Mouse (Mus musculus): ENCODE measurements around the gene Prss16.

Gene Prss16

GRCm38 (mm10) chr13:22007121-22007510, 2.4 kb downstream of the Prss16 start:
- DNase-seq (ENCODE audit: low spot score in 2 of 2), result no peak

- DNase-seq (ENCODE audit: low spot score in 2 of 2), result no peak
Observed at GRCm38 (mm10) chr13:22006334-22007120, 3.0 kb downstream of the Prss16 start.

DNA sequence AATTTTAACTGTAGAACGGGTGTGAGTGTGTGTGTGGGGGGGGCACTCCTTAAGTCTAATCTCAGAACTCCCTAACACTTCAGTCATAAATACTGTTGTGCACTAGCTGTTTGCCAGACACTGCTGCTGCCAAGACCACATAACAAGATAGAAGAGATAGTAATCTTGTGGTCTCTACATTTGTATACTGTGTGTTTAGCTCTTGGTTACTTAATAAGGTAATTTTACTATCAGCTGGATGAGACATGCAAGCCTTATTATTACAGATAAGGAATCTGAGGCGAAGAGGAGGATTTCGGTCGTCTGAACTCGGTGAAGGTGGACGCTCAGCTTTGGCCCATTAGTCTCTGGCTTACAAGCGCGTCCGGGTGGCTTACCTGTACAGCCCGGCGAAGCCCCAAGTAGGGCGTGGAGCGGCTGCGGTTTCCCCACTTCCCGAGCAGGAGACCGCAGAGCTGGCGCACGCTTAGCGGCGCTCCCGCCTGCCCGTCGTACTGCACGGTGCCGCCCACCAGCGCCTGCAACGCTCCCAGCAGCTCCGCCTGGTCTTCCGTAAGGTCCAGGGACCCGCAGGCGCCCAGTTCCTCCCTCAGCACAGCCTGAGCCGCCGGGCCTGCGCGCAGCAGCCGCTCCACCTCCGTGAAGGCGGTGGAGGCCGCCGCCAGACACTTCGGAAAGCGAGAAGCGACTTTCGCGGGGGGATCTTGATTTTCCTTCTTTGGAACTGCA, 3.8 kb downstream of the Prss16 start:
- DNase-seq (ENCODE audit: low spot score in 2 of 2), result no peak

GRCm38 (mm10) chr13:22001823-22002222, 7.7 kb downstream of the Prss16 start:
- no peak for DNase-seq (ENCODE audit: low spot score in 2 of 2)

DNA sequence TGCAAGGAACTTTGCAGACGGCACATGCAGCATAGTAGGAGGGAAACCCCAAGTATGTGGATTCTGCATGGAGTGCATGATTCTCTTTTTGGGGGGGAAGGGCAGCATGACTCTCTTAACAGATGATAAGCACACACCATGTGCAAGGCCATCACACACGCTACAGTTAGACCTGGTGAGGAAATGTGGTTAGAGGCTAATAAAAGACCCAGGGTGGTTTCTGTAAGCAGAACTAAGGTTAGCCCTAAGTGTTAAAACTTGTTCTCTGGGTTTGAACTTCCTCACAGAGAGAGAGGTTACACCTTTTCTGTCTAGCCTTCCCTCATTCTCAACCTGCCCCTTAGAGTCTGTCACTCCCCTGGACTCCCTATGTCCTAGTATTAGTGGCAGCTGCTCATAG, 8.2 kb downstream of the Prss16 start:
- DNase-seq (ENCODE audit: low spot score in 2 of 2), result no peak

DNA sequence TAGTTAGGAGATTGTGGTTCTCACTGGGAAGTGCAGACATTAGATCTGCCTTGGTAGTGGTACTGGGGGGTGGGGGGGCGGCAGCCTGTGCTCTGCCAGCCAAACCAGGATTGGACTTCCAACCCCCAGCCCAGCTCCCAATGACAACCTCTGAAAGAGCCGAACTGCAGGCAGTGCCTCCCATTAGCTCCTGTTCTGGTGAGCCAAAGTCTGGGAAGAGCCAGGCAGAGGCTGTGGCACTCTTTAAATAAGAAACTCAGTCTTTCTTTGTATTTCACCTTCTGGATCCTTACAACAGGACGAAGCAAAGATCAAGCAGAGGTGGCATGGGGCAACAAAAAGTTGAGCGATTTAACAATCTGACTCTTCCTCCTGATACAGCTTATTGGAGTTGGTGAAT, 10.4 kb downstream of the Prss16 start:
- no peak for DNase-seq (ENCODE audit: low spot score in 2 of 2)

DNA sequence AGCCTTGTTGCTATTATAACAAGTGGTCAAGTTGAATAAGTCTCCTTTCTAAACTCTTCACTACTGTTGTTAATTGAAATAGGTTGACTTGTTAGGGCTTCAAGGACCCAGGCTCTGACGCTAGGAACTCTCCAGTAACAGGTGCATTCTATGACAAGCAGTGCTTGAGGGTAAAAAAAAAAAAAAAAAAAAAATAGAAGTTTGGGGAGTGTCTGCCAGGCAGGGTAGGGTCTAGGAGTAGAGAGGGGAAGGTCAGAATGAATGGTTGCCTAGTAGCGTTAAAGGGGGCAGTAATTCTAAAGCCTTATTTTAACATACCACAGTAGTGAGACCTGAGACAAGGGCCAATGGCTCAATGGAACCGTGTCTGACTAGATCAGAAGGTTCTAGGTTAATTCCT, 11.1 kb downstream of the Prss16 start:
- no peak for DNase-seq (ENCODE audit: low spot score in 2 of 2)

DNA sequence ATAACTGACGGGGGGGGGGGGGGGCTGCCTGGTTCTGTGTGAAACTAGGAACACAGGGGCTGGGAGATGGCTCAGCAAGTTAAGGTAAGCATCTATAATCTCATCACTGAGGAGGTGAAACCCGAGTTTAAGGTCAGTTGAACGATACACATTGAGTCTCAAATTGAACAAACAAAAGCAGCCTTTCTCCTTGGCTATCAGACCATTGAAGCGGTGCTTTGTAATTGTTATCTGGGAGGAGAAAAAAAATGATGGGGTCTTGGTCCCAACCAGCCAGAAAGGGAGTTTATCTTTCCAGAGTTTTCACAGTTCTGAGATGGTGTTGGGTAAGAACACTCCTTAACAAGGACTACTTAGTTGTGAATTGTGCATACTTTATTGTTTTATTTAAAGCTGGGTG, 11.7 kb downstream of the Prss16 start:
- DNase-seq (ENCODE audit: low spot score in 2 of 2), result no peak

DNA sequence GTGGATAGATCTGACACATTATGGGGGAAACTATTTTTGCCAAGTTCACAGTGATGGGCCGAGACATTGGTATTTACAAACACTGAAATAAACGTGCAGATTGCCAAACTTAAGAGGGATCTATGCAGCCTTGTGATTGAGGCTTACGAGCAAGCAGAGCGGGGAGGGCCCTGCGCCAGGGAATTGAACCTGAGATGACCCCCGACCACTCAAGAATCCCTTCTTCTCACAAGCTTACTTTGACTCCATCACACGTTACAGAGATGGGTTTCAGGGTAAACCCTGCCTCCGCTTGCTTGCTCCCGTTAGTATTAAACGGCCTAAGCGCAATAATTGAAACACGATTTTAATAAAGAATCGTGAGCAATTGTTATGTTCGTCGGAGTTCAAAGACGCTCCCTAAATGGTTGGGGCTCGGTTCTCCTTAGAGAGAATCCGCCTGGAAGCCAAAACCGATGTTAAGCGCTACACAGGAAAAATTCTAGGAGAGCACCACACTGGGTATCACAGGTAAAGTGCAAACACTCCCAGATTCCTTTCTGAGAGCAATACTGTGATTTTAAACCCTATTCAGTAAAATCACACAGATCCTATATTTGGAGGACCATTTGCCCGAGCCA, 12.2 kb downstream of the Prss16 start:
- DNase-seq (ENCODE audit: low spot score in 2 of 2), result no peak

DNA sequence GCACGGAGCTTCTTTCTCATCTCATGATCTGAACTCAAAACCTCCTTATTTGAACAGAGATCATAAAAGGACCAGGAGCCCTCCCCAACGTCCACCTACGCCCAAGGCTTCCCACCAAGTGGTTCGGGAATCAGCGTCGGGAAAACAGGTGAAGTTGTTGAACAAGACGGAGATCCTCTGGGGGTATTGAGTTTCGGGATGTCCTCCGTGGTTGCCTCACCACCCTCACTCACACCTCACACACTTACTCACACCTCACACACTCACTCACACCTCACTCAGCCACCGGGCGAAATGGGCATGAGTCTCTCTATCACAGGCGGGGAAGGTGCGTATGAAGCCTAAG, 12.7 kb downstream of the Prss16 start:
- DNase-seq (ENCODE audit: low spot score in 2 of 2), result no peak

DNA sequence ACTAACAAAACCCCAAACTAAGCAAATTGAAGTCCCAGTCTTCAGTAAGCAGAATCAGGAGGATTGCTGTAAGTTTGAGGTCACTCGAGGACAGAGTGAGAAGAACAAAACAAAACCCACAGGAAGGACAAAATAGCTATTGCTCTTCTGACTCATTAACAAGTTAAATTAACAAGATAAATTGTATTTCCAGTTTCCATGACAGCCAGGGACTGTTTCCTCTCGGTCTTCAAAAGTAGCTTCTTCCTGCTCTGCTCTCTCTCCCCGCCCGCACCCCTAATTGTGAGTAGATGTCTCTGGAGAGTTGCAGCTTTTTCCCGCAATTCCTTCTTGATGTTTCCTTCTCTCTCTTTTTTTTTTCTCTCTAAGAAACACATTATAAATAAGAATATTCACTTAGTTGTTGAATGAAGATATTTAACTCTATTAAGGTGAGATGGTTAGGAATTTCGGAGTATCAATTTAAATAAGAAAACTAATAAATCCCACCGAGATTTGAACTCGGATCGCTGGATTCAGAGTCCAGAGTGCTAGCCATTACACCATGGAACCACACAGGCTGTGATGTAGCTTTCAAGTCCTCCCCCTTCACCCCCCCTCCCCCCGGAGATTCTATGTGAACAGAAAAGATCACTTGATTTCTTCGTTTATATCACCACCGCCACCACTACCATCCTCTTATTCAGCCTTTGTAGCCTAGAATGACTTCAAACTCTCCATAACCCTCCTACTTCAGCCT, 13.3 kb downstream of the Prss16 start:
- DNase-seq (ENCODE audit: low spot score in 2 of 2), result no peak

DNA sequence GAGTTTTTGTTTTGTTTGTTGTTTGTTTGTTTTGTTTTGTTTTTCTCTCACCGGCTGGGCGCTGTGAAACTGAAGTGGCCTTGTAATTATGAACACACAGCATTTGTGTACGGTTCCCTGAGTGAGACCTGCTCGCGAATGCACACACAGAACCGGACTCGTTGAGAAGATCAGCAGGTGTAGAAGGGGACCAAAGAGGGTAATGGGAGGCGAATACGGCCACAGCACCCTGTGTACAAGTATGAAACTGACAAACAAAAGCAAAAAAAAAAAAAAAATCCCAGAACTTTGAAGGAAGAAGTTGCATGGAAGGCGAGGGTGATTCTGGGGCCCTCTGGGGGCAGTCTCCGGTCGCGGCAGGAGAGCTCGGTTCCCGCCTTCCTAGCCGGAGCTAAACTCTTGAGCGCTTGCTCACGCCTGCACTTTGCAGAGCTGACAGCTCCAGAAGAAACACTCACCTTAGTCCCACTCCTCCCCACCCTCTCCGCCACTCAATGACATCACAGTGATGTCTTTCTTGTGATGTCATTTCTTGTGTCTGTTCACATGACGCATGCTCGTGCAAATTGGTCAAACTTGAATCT, 14.1 kb downstream of the Prss16 start:
- no peak for DNase-seq (ENCODE audit: low spot score in 2 of 2)

- DNase-seq (ENCODE audit: low spot score in 2 of 2), result no peak
Observed at GRCm38 (mm10) chr13:21994896-21995295, 14.6 kb downstream of the Prss16 start.

DNA sequence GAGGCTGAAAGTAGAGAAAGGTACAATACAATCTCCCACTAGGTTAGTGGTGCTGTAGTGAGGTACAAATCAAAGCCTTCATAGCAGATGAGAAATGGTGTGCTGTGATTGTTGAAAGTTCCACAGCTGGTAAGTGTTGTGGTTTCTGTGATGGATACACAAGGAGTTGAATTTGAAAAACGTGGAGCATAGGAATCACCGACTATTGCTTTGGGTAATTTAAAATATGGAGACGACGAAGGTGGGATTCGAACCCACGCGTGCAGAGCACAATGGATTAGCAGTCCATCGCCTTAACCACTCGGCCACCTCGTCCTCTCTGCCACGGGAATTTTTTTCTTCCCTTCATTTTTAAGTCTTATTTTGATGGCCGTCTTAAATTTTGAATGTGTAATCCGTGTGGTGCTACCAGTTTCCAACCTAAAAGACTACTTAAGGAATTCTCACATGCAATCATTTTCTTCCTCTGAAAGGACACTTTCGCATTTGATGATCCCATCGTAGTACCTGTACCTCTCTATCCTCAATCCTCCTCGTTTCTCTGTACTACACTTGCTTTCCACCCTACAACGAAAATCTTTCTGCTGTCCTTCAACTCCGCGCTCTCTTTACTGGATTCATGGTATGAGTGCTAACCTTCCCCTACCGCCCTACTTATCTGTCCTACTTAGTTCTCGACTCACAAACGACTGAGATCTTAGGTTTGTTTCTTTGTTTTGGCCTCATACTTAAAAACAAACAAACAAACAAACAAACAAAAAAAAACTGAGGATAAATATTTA, 15.4 kb downstream of the Prss16 start:
- no peak for DNase-seq (ENCODE audit: low spot score in 2 of 2)

GRCm38 (mm10) chr13:21992550-21992949, 17.0 kb downstream of the Prss16 start:
- no peak for DNase-seq (ENCODE audit: low spot score in 2 of 2)

DNA sequence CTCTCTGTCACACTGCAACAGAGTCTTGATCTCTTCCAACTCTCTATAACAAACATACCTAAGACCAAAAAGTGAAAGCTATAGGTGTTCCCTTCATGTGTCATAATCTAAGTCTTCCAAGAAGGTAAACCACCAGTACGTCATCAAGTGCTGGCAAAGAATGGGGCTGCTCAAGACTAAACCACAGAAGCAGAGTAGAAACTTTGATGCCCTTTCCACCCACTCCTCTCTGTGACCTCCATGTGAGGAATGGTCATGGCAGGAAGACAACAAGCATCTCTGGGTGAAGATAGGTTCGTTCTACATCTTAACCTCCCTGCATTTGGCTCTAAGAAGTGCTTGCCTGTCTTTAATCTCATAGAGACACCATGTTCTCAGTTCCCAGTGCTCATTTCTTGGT, 25.1 kb downstream of the Prss16 start:
- no peak for DNase-seq (ENCODE audit: low spot score in 2 of 2)

GRCm38 (mm10) chr13:21981803-21982193, 27.7 kb downstream of the Prss16 start:
- no peak for DNase-seq (ENCODE audit: low spot score in 2 of 2)

- peak in 1 of 2 experiments; percentile 5 for DNase-seq (ENCODE audit: low spot score in 2 of 2)
Observed at GRCm38 (mm10) chr13:21980981-21981802, 28.4 kb downstream of the Prss16 start, which contains the start of gene Pom121l2. Gene Pom121l2, plus strand, starts transcription at chr13:21981194.

DNA sequence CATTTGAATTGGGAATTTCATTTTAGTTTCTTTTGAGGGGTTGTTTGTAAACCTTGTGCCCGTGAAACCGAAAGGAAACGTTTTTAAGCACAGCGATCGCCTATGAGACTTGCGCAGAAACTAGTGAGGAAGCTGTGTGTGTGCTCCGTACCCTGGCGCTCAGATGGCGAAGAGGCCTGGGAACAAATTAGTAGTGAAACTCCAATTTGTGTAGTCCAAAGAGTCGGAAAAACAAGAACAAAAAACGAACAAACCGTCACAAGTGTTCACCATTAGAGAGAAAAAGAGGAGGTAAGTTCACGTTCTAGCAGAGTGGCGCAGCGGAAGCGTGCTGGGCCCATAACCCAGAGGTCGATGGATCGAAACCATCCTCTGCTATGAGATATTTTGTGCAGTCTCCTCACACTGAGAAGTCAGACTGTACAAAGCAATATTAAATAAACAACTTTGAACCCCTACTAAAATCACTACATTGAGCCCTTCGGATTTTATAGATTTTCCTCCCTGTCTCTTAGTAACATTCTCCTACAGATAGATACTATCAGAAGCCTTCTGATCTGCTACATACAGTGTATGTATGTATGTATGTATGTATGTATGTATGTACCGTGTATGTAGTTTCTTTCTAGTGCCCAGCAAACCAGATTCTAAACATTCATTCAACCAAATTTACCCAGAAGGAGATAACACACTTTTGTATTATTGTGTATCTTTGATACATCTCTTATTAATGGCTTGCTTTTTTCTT, 34.6 kb downstream of the Prss16 start:
- peak; percentile 29 to 65 for DNase-seq (ENCODE audit: low spot score in 2 of 2)
